ENCODE assay signal across 20 mouse cellular contexts in the genomic region with DNA sequence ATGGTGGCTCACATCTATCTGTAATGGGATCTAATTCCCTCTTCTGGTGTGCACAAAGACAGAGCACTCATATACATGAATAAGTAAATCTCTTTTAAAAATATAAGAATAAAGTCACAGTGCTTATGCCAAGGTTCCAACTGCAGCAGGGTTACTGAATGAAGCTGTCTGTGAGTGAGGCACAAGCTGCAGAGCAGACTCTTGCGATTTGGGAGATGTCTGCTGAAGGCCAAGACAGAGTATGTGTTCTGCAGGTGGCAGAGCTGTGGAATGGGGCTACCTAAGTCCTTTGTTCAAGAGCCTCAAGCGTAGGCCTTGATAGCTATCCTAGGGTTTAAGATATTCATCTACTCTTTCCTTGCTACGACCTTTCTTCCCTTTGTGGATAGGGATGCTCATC. TPM values are rescaled to one million over a fixed set of nuclear protein-coding genes. Genes with fewer than 3 reads are reported as not detected.
DNase-seq lines count a peak whose midpoint lies in the region; ATAC-seq lines count a peak whose summit lies in the region.
"Had no signal": no experiment of that assay in that cellular context is flagged by ENCODE, and none has a peak within 500 bp of the region (broad histone marks: within the 10 kb centered on the region; RNA-seq: fewer than 3 reads in every experiment).

No protein-coding gene starts in this region.

- ATAC-seq in heart, embryonic 11.5 days (replicated peaks; ENCODE audit: insufficient number of reproducible peaks, low FRiP score, low TSS enrichment), result no peak
- ATAC-seq in midbrain, embryonic 11.5 days (ENCODE audit: low FRiP score), result no peak
- no peak for ATAC-seq in midbrain, embryonic 15.5 days (replicated peaks)
- ATAC-seq: activated CD4-positive, CD25-positive, alpha-beta regulatory T cell, adult 4 months; CD4-positive, CD25-positive, alpha-beta regulatory T cell, adult 4 months; Patski had no signal

- WGBS in heart, embryonic 11.5 days (ENCODE audit: insufficient replicate concordance), result 96% methylated on average over 3 of the region's 3 CpGs
- WGBS in midbrain, embryonic 11.5 days, result 90% methylated on average over 3 of the region's 3 CpGs
- whole genome bisulfite sequencing in midbrain, embryonic 15.5 days, result 94% methylated on average over 3 of the region's 3 CpGs

- H3K9me3 ChIP-seq in heart, embryonic 11.5 days (replicated peaks; ENCODE audit: control insufficient read depth, low read length), result no peaks in the 10 kb centered on the region
- H3K9me3 ChIP-seq in midbrain, embryonic 11.5 days (ENCODE audit: control insufficient read depth, low read length), result no peaks in the 10 kb centered on the region
- H3K9me3 ChIP-seq in midbrain, embryonic 15.5 days, result no peaks in the 10 kb centered on the region
- H3K9me3 ChIP-seq: G1E had no signal

- H3K27ac ChIP-seq in heart, embryonic 11.5 days (ENCODE audit: low read depth, low read length), result no peak overlapping the region
- no peak overlapping the region for H3K27ac ChIP-seq in midbrain, embryonic 11.5 days (ENCODE audit: low read depth, low read length)
- H3K27ac ChIP-seq in midbrain, embryonic 15.5 days, result no peak overlapping the region

- no peaks in the 10 kb centered on the region for H3K4me1 ChIP-seq in heart, embryonic 11.5 days (ENCODE audit: control insufficient read depth, insufficient read depth, low read length)
- H3K4me1 ChIP-seq in midbrain, embryonic 11.5 days (ENCODE audit: control insufficient read depth, insufficient read depth, low read length), result peaks cover 6% of the 10 kb centered on the region; the same call in 1 of the 2 replicates
- peaks cover 10% of the 10 kb centered on the region for H3K4me1 ChIP-seq in midbrain, embryonic 15.5 days

- peak; percentile 52 for DNase-seq in heart, adult 11 months
- DNase-seq in midbrain, embryonic 11.5 days (ENCODE audit: low spot score, missing footprints), result peak; percentile 56
- DNase-seq: adrenal gland, adult 2 months; adrenal gland, adult 8-10 months; adrenal gland, postnatal 10 days; adrenal gland, postnatal 14 days; adrenal gland, postnatal 25 days; adrenal gland, postnatal 36 days; B cell, adult 2 months; cerebellum, adult 11 months; cerebellum, adult 11-12 months; cerebellum, adult 18-20 months had no signal

- H3K4me3 ChIP-seq in heart, embryonic 11.5 days (ENCODE audit: low read depth, low read length), result no peak overlapping the region
- H3K4me3 ChIP-seq in midbrain, embryonic 11.5 days (ENCODE audit: low read depth, low read length), result no peak overlapping the region
- no peak overlapping the region for H3K4me3 ChIP-seq in midbrain, embryonic 15.5 days

- no peaks in the 10 kb centered on the region for H3K27me3 ChIP-seq in heart, embryonic 11.5 days (ENCODE audit: control insufficient read depth, insufficient read depth, low read length)
- no peaks in the 10 kb centered on the region for H3K27me3 ChIP-seq in midbrain, embryonic 11.5 days (ENCODE audit: control insufficient read depth, insufficient read depth, low read length)
- no peaks in the 10 kb centered on the region for H3K27me3 ChIP-seq in midbrain, embryonic 15.5 days (replicated peaks)
- H3K27me3 ChIP-seq: CH12.LX, Patski had no signal

- no peak overlapping the region for H3K4me2 ChIP-seq in heart, embryonic 11.5 days
- H3K4me2 ChIP-seq in midbrain, embryonic 11.5 days, result no peak overlapping the region
- no peak overlapping the region for H3K4me2 ChIP-seq in midbrain, embryonic 15.5 days

- no peak overlapping the region for H3K9ac ChIP-seq in heart, embryonic 11.5 days (ENCODE audit: low read depth, low read length)
- H3K9ac ChIP-seq in midbrain, embryonic 11.5 days (ENCODE audit: low read length), result no peak overlapping the region
- H3K9ac ChIP-seq in midbrain, embryonic 15.5 days, result no peak overlapping the region

- peaks cover 13% of the 10 kb centered on the region for H3K36me3 ChIP-seq in heart, embryonic 11.5 days (ENCODE audit: control insufficient read depth, insufficient read depth, low read length)
- H3K36me3 ChIP-seq in midbrain, embryonic 11.5 days (ENCODE audit: control insufficient read depth, insufficient read depth, low read length), result peaks cover 6% of the 10 kb centered on the region; the same call in 1 of the 2 replicates
- H3K36me3 ChIP-seq in midbrain, embryonic 15.5 days (replicated peaks), result peaks cover 6% of the 10 kb centered on the region; the same call in 1 of the 2 replicates

RNA-seq across cellular contexts. Expression of a gene that starts 5.1 kb away (rescaled TPM):
- 106 and 117 TPM in 2 replicates for polyA plus RNA-seq in heart, embryonic 11.5 days (2014; fragmentation: Nextera tagmentation; extraction: Ambion mirVana)
- 237 and 249 TPM in 2 replicates for polyA plus RNA-seq in midbrain, embryonic 11.5 days (2014; fragmentation: Nextera tagmentation; extraction: Ambion mirVana)
- 41.7 and 42.1 TPM in 2 replicates for polyA plus RNA-seq in midbrain, embryonic 15.5 days (2015; fragmentation: Nextera tagmentation; extraction: Ambion mirVana)
- polyA plus RNA-seq: adrenal gland, adult 2 months had no signal

RNA-seq across cellular contexts. Expression of a gene that starts 15.2 kb away (rescaled TPM):
- 205 and 223 TPM in 2 replicates for polyA plus RNA-seq in heart, embryonic 11.5 days (2014; fragmentation: Nextera tagmentation; extraction: Ambion mirVana)
- polyA plus RNA-seq in midbrain, embryonic 11.5 days (2014; fragmentation: Nextera tagmentation; extraction: Ambion mirVana), result 210 and 232 TPM in 2 replicates
- 323 and 336 TPM in 2 replicates for polyA plus RNA-seq in midbrain, embryonic 15.5 days (2015; fragmentation: Nextera tagmentation; extraction: Ambion mirVana)

RNA-seq across cellular contexts. Expression of a gene that starts 23.9 kb away (rescaled TPM):
- polyA plus RNA-seq in heart, embryonic 11.5 days (2014; fragmentation: Nextera tagmentation; extraction: Ambion mirVana), result 0.16 TPM in 1 of 2 replicates, not detected in the other
- 0.22 TPM in 1 of 2 replicates, not detected in the other for polyA plus RNA-seq in midbrain, embryonic 11.5 days (2014; fragmentation: Nextera tagmentation; extraction: Ambion mirVana)
- not detected in 2 replicates for polyA plus RNA-seq in midbrain, embryonic 15.5 days (2015; fragmentation: Nextera tagmentation; extraction: Ambion mirVana)
- polyA plus RNA-seq: activated CD4-positive, CD25-positive, alpha-beta regulatory T cell, adult 4 months; C2C12; CD4-positive, CD25-positive, alpha-beta regulatory T cell, adult 4 months; G1E; Patski had no signal
